Mouse (Mus musculus) induced T-regulatory cell, adult 2 months (primary cell): ENCODE measurements around the gene Ephb2.
A peak's percentile ranks its signal among the peaks of the same experiment; 100 is the strongest.

Experiments
- DNase-seq: peaks from one replicate; pipeline ENCODE4 v3.0.0-alpha.2; 2012; ENCODE audit warnings: low read depth

The Ephb2 gene

DNA sequence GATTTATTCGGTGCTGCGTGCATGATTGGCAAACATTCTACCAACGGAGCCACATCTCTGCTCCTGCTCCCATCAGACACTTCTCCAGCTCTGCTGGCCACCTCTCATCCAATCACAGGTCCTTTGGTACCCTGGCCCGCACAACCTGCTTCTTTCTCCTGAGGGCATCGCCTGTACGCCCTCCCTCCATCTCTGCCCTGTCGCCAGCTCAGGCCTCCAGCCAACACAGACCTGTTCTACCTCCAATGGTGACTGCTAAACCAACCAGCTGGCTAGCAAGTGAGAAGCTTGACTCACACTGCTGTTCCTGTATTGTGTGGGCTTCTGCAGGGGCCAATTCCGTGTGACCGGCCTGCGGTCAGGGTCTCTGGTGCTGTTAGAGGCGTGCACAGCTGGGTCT is 134.6 kb downstream of the Ephb2 start:
- no peak for DNase-seq

DNA sequence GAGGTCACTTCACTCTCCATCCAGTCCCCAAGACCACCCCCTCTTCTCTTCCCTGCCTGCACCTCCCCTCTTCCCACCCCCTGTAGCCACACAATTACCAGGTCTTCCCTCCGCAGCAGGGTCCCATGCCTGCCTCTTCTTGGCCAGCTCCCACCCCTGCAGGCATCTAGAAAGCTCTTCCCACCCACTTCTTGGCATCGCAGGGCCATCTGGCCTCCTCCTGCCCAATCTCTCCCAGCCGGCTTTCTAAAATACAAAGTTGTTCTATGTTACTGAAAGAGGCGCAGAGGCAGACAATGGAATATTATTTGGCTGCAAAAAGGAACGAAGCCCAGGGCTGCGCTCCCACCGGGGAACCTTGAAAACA is 136.7 kb downstream of the Ephb2 start:
- no peak for DNase-seq

DNA sequence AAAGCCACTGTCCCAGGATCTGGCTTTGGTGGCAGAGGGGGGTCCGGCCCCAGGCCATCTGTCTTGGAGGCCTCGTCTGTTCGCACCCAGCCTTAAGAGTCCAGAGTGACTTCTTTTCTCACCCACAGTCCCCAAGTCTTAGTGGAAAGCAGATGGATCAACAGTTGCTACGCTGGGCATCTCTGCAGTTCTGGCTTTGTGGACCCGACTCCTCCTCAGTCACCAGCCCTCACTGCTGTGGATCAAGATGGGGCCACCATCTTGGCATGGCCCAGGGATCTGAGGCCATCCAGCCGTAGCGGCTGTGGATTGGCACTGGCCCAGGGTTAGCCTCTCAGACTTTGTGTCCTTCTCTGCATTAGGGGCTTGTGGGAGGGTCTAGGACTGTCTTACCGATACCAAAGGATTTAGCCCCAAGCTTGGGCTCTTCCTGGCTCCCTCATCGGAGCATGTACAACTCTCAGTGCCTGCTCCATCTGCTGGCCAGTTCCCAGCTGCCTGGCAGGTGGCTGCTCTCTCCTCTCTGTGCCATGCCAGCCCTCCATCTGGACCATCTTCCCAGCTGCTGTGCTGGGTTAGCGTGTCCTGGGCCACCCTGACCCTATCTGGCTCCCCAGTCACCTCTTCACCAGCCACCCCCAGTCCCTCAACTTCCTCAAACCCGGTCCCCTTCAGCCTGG is 137.2 kb downstream of the Ephb2 start:
- DNase-seq: no peak

DNA sequence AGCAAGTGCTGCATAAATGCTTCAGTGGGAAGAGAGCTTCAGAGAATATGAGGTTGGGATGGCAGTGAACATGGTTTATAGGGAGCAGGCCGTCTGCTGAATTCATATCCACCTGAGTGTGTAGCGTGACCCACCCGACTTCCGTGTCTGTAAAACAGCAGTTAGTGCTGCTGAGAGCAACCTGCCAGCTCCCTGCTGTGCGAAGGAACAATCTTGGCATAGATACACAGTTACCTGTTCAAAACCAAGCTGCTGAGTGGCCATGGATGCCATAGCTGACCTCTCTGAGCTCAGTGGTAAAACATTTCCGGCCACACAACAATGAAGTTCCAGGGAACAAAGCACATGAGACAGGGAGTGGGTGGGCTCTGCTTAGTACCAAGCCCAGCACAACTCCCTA is 138.5 kb downstream of the Ephb2 start:
- no peak for DNase-seq

DNA sequence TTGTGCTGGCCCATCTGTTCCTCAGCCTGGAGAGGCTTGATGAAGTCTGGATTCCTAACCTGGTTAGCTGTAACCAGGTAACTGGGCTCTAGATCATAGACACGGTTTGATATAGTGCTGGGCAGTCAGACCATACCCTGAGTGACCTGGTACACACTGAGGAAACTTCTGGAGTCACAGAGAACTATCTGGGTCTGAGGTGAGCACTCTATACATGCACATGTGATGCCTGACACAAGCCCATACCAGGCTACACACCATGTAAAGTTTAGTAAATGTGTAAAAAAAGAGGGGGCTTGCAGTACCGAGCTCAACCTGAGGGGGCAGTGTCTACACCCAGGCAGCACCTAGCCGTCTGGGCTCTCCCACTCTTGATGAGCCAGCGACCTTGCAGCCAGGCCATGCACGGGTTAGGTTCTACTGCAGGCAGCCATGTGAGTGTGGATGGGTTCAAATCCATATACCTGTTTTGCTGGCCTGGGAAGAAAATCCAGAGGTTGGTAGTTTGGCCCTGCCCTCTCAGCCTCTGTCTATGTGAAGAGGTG is 139.3 kb downstream of the Ephb2 start:
- DNase-seq: peak; percentile 63

DNA sequence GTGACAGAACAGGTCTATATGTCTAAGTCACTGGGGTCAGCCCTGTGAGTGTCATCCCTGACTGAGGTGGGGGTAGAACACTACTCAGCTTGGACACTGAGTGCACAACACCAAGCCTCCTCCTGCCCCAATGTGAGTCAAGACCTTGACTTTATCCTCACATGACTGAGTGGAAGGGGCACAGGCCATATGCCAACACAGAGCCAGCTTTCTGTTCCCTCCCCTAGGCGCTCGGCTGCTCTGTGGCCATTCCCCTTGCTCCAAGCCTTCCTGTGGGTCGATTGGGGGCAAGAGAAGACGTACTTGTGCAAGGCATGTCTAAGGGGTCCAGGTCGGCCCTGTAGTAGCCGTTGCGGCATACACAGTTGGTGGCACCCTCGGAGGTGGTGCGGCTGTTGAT is 140.1 kb downstream of the Ephb2 start:
- DNase-seq: no peak

DNA sequence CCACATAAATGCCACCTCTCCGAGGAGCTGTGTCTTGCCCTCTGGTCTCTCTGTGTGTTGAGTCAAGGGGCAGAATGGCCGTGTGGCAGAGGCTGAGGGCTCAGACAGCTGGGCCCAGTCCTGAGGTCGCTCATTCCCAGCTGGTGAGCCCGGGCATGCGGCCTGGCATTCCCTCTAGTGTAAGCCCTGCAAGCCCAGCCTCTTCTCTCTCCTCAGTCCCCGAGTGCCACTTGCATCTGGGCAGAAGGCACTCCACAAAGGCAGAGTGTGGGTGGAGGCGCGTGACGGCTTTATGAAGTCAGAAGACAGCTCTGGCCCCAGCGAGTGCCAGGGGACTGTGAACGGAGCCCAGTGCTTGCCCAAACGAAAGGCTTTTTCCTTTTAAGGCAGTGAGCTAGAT is 145.8 kb downstream of the Ephb2 start:
- no peak for DNase-seq

DNA sequence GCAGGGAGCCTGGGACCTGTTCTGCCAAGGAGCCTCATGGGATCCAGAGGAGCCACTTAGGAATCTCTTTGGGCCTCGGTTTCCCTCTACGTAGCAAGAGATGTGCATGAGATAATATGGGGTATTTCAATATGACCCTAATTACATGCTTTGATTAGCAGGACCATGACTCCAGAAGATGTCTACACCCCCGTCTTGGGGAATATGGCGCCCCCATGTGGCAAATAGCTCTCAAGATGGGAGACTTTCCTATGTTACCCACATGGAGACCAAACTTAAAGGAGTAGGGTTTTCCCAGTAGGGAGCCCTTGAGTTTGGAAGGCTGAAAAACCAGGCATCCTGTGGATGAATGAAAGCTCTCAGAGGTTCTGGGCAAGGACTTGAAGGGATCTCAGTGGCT is 147.7 kb downstream of the Ephb2 start:
- DNase-seq: no peak

DNA sequence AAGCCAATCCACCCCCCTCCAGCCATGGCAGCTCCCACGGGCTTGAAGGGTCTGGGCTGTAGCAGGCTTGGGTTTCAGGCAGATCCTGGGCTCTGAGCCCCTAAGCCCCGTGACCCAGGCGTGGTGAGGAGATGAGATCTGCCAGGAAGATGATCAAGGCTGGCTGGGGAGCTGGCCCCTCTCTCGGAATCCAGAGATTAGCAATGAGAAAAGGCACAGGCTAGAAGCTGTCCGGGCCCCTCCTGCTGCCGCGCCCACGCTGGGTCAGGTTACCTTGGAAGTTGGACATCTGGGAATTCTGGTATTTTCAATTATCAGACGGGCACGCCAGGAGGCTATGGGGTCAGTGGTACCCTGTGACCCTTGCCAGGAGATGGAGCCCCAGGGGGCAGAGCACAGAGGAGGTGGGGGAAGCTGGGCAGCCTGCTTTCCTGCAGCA is 150.3 kb downstream of the Ephb2 start:
- no peak for DNase-seq

DNA sequence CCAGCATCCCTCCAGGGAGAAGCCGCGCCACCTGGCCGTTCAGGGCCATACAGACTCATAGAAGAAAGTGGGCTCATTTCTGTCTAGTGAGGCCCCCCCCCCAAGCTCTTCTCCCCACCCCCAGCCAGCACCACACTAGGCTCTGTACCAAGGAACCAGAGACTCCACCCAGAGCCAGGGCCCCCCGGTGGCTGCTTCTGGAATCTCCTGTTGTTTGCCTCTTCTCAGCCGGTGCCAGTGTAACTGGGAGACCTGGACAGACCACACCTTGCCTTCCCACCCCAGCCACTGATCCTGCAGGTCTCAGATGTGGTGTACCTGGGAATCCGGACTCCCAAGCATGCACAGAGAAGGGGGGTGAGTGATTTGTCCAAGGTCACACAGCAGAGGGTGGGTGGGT is 151.3 kb downstream of the Ephb2 start:
- DNase-seq: no peak

DNA sequence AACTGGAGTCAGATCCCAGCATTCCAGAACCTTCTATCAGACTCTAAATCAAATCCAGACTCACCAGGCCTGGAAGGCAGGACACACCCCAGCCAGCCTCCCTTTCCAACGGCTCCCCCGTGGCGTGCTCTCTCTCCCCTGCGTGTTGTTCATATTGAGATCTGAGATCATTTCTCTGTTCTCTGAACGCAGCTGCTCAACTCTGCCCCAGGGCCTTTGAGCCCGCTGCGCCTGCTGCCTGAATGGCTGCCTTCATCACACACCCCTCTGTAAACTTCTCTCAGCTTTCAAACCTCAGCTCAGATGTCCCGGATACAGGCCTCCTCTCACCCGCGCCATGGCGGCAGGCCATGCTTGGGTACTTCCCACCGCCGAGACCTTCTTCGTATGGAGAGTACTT is 155.1 kb downstream of the Ephb2 start:
- no peak for DNase-seq

DNA sequence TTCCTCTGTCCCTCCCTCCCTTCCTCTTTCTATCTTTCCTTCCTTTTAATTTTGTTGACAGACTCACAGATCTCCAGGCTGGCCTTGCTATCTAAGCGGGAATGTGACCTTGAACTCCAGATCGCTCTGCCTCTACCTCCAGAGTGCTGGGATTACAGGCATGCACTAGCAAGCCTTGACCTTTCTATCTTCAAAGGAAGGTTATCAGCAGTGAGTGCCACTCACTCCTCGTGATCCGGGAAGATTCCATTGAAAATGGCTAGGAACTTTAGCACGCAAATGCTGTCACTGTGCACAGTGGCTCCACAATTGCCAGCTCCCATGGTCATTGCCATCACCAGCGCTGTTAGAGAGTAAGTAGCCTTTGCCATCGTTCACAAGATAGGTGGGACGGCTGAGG is 156.6 kb downstream of the Ephb2 start:
- DNase-seq: no peak

DNA sequence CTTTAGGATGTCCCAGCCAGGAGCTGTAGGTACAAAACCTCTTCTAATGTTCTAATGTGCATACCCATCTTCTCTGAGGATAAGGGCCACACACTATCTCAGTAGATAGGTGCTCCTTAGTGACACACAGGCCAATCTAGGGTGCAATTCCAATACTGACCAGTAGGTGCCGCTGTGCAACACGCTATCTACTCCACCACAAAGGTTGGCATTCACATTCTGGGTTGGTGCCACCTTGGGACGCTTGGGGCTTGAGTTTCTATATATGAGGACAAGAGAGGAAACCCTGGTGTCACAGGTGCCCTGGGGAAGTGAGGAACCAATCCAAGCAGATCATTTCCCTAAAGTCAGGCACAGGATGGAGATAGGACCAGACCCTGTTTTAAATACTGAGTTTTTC is 157.3 kb downstream of the Ephb2 start:
- peak; percentile 80 for DNase-seq

DNA sequence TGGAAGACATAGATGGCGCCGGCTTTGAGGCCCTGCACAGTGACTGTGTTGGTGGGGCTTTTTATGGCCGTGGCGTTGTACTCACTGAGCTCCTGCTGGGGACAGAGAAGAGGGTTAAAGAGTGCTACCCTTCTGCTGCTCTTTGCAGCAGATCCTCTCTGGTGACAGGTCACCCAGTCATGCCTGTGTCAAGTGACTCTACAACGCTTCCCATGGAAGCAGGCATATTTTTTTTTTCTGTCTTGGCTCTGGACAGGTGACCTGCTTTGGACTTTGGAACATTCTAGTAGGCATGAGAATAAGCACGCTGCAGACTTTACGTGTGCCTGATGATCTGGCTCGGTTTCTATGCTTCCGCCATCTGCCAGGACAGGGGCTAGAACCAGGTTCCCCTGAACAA is 160.3 kb downstream of the Ephb2 start:
- no peak for DNase-seq

DNA sequence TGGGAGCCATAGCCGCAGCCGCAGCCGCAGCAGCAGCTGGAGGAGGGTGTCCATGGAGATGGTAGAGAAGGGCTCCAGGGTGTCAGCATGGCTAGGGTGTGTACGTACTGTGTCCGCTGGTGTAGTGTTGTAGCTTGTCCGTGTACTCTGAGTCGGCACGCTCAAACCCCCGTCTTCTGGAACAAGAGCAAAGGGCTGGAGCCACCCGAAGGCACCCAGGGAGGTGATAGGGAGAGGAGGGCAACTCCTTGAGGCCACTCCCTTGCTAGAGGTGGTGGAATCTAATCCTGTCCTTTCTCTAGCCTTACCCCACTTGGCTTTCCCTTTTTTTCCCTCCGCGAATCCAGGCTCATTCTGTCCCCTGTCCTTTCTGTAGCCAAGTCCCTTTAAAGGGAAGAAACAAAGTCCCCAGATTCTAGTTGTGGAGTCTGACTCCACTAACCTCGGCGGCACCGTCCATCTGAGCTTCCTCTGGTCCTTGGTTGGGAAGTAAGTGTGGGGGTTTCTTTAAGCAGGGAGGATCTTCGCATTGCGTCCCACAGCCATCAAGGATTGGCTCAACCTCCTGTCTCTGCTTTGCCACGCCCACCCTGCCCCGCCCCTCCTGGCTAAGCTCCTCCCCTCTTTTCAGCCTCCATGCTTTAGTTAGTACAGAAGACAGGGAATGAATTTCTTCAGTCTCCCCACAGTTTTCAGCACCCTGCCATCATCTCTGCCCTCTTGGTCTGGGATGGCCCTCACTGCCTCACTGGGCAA is 163.3 kb downstream of the Ephb2 start:
- no peak for DNase-seq

DNA sequence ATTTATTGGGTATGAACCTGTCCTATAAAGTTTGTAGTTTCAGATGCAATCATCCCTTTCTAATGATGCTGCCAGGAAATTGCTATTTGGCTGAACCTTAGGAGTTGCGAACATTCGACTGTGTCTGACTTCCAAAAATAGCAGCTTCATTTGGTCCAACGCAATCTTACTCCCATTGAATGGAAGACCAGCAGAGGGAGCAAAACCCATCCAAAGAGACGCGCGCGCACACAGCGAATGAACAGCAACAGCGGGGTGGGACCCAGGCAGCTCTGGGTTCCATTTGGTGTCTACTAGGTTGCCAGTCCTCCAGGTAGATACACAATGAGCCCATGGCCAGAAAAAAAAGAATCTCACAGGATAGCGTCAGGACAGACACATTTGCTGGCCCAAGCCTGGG is 168.0 kb downstream of the Ephb2 start:
- no peak for DNase-seq

DNA sequence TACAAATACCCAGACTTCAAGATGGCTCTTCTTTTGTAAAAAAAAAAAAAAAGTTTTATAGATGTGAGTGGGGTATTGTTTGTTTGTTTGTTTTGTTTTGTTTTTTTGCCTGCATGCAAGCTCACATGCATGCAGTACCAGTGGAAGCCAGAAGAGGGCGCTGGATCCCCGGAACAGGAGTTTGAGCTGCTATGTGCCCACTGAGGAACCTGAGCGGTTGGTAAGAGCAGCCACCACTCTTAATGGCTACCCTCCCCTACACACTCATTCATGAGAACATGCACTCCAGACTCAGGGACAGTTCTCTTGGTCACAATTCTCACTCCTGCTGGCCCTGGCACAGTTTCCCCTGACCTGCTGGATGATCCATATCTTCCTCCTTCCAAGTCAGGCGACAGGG is 169.8 kb downstream of the Ephb2 start:
- peak; percentile 16 for DNase-seq

DNA sequence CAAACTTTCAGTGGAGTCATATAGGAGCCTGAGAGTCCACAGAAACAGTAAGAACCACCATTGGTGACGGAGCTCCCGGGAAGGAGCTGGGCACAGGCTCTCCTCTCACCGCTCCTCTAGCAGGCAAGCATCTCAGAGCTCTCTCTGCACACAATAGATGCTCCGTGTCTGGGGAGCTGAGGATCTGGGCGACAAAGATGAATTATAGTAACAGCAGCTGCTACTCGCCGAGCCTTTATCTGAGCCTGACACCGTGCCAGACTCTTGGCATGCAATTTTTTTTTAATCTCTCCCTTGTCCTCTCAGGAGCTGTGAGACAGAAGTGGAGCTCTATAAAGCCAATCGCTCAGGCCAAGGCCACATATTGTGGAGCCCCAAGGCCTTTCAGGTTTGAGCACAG is 170.7 kb downstream of the Ephb2 start:
- no peak for DNase-seq

DNA sequence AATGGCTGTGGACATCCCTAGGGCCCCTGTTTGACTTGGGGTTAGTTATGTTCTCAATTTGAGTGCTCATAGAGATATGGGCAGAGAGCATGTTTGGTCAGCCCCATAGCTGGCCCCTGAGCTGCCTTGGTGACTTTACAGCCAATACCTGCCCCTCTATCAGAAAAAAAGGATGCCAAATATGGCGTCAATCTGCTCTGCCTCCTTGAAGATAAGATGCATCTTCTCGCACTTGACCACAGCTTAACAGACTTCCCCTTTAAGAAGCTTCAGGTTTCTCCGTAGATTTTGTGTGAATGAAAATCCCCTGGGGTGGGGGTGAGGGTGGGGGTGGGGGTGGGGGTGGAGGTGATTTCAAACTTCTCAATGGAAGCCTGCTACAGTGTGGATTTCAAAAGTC is 177.9 kb downstream of the Ephb2 start:
- DNase-seq: no peak

DNA sequence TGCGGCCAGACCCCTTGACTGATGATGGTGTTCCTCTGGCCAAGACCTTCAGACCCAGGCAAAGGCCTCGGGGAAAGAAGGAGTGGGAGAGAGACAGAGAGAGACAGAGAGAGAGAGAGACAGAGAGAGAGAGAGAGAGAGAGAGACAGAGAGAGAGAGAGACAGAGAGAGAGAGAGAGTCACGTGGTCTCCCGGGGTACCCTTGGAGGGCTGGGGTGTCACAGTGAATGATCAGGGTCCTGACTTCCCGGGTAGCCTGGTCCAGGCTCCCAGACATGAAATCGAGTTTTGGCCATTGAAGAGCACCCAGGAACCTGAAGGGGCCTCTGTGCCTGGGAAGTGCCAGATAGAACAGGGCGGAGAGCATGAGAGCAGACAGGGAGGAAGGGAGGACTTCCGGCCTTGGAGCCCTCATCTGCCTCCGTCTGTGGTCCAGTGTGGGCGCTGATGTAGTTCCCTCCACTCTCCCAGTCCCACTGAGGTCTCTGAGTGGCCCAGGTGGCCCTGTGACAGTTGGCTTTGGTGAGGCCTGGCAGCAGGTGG is 182.0 kb downstream of the Ephb2 start:
- no peak for DNase-seq

DNA sequence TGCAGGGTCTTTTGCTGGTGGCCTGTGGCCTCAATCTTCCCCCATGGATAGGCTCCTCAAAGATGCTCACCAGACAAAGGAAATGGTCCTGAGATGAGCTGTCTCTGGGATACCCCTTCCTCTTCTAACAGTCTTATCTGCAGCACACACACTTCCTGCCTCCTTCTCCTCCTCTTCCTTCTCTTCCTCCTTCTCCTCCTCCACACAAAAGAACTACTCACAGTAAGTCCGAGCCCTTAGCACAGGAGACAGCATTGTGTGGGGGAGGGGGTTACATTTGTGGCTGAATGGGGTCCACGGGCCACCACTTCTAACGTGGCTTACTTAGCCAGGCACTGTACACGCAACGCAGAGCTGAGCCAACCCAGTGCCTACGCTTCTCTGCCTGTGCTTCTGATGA is 182.8 kb downstream of the Ephb2 start:
- no peak for DNase-seq

DNA sequence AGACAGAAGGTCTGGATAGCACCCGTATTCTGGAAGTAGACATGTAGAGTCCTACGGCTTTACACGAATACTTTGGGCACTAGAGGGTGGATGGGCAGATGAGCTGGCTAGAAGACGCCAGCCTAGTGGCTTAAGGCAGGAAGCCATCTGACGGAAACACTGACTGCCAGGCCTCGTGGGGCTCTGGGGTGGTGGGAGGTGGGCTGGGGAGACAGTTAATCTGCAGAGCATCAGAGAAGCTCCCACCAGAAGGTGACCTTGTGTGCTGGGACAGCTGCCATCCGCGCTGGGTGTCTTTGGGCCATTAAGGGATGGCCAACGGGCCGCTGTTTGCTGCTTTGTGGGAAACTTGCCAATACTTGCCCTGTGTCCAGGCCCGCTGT is 183.3 kb downstream of the Ephb2 start:
- DNase-seq: no peak

DNA sequence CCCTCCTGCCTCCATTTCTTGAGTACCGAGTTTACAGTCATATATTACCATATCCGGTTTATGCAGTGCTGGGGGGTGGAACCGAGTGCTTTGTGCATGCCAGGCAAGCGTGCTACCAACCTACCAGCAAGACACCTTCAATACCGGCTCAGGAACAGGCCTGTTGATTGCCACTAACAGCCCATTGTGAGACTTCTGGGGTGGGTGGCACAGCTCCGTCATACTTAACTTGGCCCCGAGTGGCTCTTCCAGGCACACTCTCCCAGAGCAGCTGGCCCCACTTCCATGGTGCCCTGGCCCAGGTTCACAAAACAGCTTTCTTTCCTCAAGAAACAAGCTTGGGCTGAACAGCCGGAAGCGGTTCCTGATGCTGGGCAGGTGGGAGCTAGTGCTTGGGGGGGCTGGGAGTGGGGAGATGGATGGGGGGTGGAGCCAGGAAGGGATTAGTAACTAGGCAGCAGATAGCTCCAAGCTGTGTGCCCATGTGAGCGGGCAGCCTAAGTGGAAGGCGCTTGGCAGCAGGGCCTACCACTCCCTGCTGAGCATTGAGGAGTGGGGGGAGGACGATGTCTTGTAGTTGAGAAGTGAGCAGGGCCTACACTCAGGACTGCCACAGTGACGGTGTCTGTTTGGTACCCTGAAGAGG is 183.8 kb downstream of the Ephb2 start:
- DNase-seq: no peak
